ENCODE assay signal across 7 mouse cellular contexts in genomic region chr4:128811382-128812056, GRCm38 (mm10). TPM values are rescaled to one million over a fixed set of nuclear protein-coding genes. Genes with fewer than 3 reads are reported as not detected.
DNase-seq lines count a peak whose midpoint lies in the region; TF ChIP-seq lines count a peak whose summit lies in the region.

No protein-coding gene starts in this region.

- peak overlapping the region; percentile 63 for H3K4me3 ChIP-seq in left cerebral cortex, adult 2 months
- H3K4me3 ChIP-seq in macrophage (ENCODE audit: inconsistent target): peak overlapping the region; percentile 71

- no peaks in the 10 kb centered on the region for H3K36me3 ChIP-seq in macrophage (ENCODE audit: inconsistent target)

- peak; percentile 65 for DNase-seq in adrenal gland, adult 18-20 months (ENCODE audit: low spot score in 2 of 2)
- peak; percentile 94 for DNase-seq in embryo, embryonic 10 days (ENCODE audit: low spot score)
- peak; percentile 58 to 63 for DNase-seq in gastrocnemius, adult 8-10 months (ENCODE audit: low spot score in 2 of 2)
- DNase-seq in hindlimb bud, embryonic 11.5 days (ENCODE audit: extremely low spot score, low read depth, low spot score): peak; percentile 76
- DNase-seq in left cerebral cortex, adult 2 months (ENCODE audit: extremely low spot score in 1 of 2, low spot score in 2 of 2): peak; percentile 77 to 84
- peak; percentile 91 to 92 for DNase-seq in right cerebral cortex, adult 2 months (ENCODE audit: low spot score in 2 of 2)

- H3K79me2 ChIP-seq in macrophage (ENCODE audit: inconsistent target): peaks cover 6% of the 10 kb centered on the region; the same call in 1 of the 2 replicates

- peak overlapping the region; percentile 81 for H3K27ac ChIP-seq in left cerebral cortex, adult 2 months
- H3K27ac ChIP-seq in macrophage: peak overlapping the region; percentile 28

- 6% methylated on average over 16 of the region's 16 CpGs for WGBS in macrophage (ENCODE audit: missing documents)

- intact Hi-C loops in left cerebral cortex, adult 2 months (cut with DNase I): no loop called here

- peak; percentile 27 for TF ChIP-seq CTCF in left cerebral cortex, adult 2 months (IDR thresholded peaks at IDR 0.05)

RNA-seq across cellular contexts. Expression of gene Zfp362, which starts 5.7 kb away (rescaled TPM):
- total RNA-seq in adrenal gland, adult 18-20 months (2021): 10 to 100 TPM; 16.0 to 17.5 TPM
- total RNA-seq in gastrocnemius, adult 8-10 months (2022): 1 to 10 TPM; 7.9 to 9.0 (median 8.6) TPM
- total RNA-seq in left cerebral cortex, adult 2 months (2021): 10 to 100 TPM; 27.1 to 28.1 TPM
- 10 to 100 TPM in 14 of 26 experiments, 1 to 10 TPM in 12; 1.9 to 23.4 (median 10.7) TPM for total RNA-seq in macrophage (2018; cell fraction: chromatin; rRNA removed)
- total RNA-seq in macrophage (2018; cell fraction: cytosol; rRNA removed): 10 to 100 TPM in 25 of 26 experiments, 1 to 10 TPM in 1; 8.2 to 30.2 (median 19.3) TPM
- 10 to 100 TPM in 15 of 26 experiments, 1 to 10 TPM in 11; 4.0 to 31.8 (median 12.7) TPM for total RNA-seq in macrophage (2018; cell fraction: nucleus; rRNA removed)
- 19.1 to 32.8 TPM (median 21.2 TPM) in 3 replicates for polyA plus RNA-seq in macrophage (2018)

RNA-seq across cellular contexts. Expression of gene A3galt2, which starts 56.4 kb away (rescaled TPM):
- under 1 TPM; 0.17 to 0.42 TPM for total RNA-seq in adrenal gland, adult 18-20 months (2021)
- total RNA-seq in gastrocnemius, adult 8-10 months (2022): not detected
- total RNA-seq in left cerebral cortex, adult 2 months (2021): under 1 TPM; 0.27 to 0.54 TPM
- 1 to 10 TPM in 8 of 26 experiments, under 1 TPM in 16, not detected in 2; 0.29 to 4.8 (median 0.82) TPM for total RNA-seq in macrophage (2018; cell fraction: chromatin; rRNA removed)
- total RNA-seq in macrophage (2018; cell fraction: cytosol; rRNA removed): under 1 TPM in 7 of 26 experiments, not detected in 19; 0.03 to 0.08 (median 0.06) TPM
- total RNA-seq in macrophage (2018; cell fraction: nucleus; rRNA removed): 1 to 10 TPM in 10 of 26 experiments, under 1 TPM in 15, not detected in 1; 0.15 to 7.2 (median 0.74) TPM
- not detected in 3 replicates for polyA plus RNA-seq in macrophage (2018)

Comparison
In these comparisons a context has a peak if more than half of its experiments do, and no peak if none do; other contexts are left out.
1. Peak in every context shown above with its lines: DNase-seq, H3K4me3 ChIP-seq and H3K27ac ChIP-seq.